Mouse (Mus musculus): ENCODE data around the gene Abca13. TPM values are rescaled to one million over a fixed set of nuclear protein-coding genes. Genes with fewer than 3 reads are reported as not detected.
"Not testable (repeated sequence)": the region's sequence is repeated elsewhere in the genome, so short reads cannot be mapped to it uniquely, and the experiment has no call there.

Abca13 gene
- total RNA-seq (2014; fragmentation: Nextera tagmentation): 6.6 and 15.3 TPM in 2 replicates
- total RNA-seq (2017): 11.2 and 12.5 TPM in 2 replicates

GRCm38 (mm10) chr11:9191555-9192131, at the start of gene Abca13:
TSS of gene Abca13 (plus strand) at chr11:9191942.
- ATAC-seq (replicated peaks; ENCODE audit: poor library complexity, severe bottlenecking): peak; percentile 69

GRCm38 (mm10) chr11:9145113-9145512, 46.6 kb upstream of the Abca13 start:
- ATAC-seq (replicated peaks; ENCODE audit: poor library complexity, severe bottlenecking): peak; percentile 50; the same call in 1 of the 2 replicates

GRCm38 (mm10) chr11:9146115-9146514, 45.6 kb upstream of the Abca13 start:
- no peak for ATAC-seq (replicated peaks; ENCODE audit: poor library complexity, severe bottlenecking)

GRCm38 (mm10) chr11:9146683-9147082, 45.1 kb upstream of the Abca13 start:
- peak; percentile 72 for ATAC-seq (replicated peaks; ENCODE audit: poor library complexity, severe bottlenecking)

GRCm38 (mm10) chr11:9148206-9148605, 43.5 kb upstream of the Abca13 start:
- no peak for ATAC-seq (replicated peaks; ENCODE audit: poor library complexity, severe bottlenecking)

- ATAC-seq (replicated peaks; ENCODE audit: poor library complexity, severe bottlenecking): peak; percentile 56; the same call in 1 of the 2 replicates
Measured at GRCm38 (mm10) chr11:9150403-9150802, 41.3 kb upstream of the Abca13 start.

- no peak for ATAC-seq (replicated peaks; ENCODE audit: poor library complexity, severe bottlenecking)
Measured at GRCm38 (mm10) chr11:9159953-9160352, 31.8 kb upstream of the Abca13 start.

- no peak for ATAC-seq (replicated peaks; ENCODE audit: poor library complexity, severe bottlenecking)
Measured at GRCm38 (mm10) chr11:9167331-9167730, 24.4 kb upstream of the Abca13 start.

- peak; percentile 96 for ATAC-seq (replicated peaks; ENCODE audit: poor library complexity, severe bottlenecking)
Measured at GRCm38 (mm10) chr11:9181477-9181876, 10.3 kb upstream of the Abca13 start.

- not testable (repeated sequence) for ATAC-seq (replicated peaks; ENCODE audit: poor library complexity, severe bottlenecking)
Measured at GRCm38 (mm10) chr11:9189471-9189870, 2.3 kb upstream of the Abca13 start.

GRCm38 (mm10) chr11:9190772-9191554, 779 bp upstream of the Abca13 start:
- peak; percentile 95 for ATAC-seq (replicated peaks; ENCODE audit: poor library complexity, severe bottlenecking)

- no peak for ATAC-seq (replicated peaks; ENCODE audit: poor library complexity, severe bottlenecking)
Measured at GRCm38 (mm10) chr11:9194861-9195260, 3.1 kb downstream of the Abca13 start.

GRCm38 (mm10) chr11:9199868-9200267, 8.1 kb downstream of the Abca13 start:
- no peak for ATAC-seq (replicated peaks; ENCODE audit: poor library complexity, severe bottlenecking)

GRCm38 (mm10) chr11:9210707-9211106, 19.0 kb downstream of the Abca13 start:
- no peak for ATAC-seq (replicated peaks; ENCODE audit: poor library complexity, severe bottlenecking)

GRCm38 (mm10) chr11:9213580-9213979, 21.8 kb downstream of the Abca13 start:
- no peak for ATAC-seq (replicated peaks; ENCODE audit: poor library complexity, severe bottlenecking)

GRCm38 (mm10) chr11:9216252-9216651, 24.5 kb downstream of the Abca13 start:
- no peak for ATAC-seq (replicated peaks; ENCODE audit: poor library complexity, severe bottlenecking)

GRCm38 (mm10) chr11:9220501-9220900, 28.8 kb downstream of the Abca13 start:
- no peak for ATAC-seq (replicated peaks; ENCODE audit: poor library complexity, severe bottlenecking)

- no peak for ATAC-seq (replicated peaks; ENCODE audit: poor library complexity, severe bottlenecking)
Measured at GRCm38 (mm10) chr11:9221646-9222045, 29.9 kb downstream of the Abca13 start.

GRCm38 (mm10) chr11:9226399-9226798, 34.7 kb downstream of the Abca13 start:
- ATAC-seq (replicated peaks; ENCODE audit: poor library complexity, severe bottlenecking): peak; percentile 99

GRCm38 (mm10) chr11:9249627-9250026, 57.9 kb downstream of the Abca13 start:
- peak; percentile 74 for ATAC-seq (replicated peaks; ENCODE audit: poor library complexity, severe bottlenecking)

GRCm38 (mm10) chr11:9263072-9263471, 71.3 kb downstream of the Abca13 start:
- ATAC-seq (replicated peaks; ENCODE audit: poor library complexity, severe bottlenecking): not testable (repeated sequence)

GRCm38 (mm10) chr11:9269090-9269489, 77.3 kb downstream of the Abca13 start:
- ATAC-seq (replicated peaks; ENCODE audit: poor library complexity, severe bottlenecking): no peak

All from granulocyte monocyte progenitor cell, adult 5-6 weeks (primary cell).